Mouse (Mus musculus): Measurements from ENCODE around the gene Spic. TPM values are rescaled to one million over a fixed set of nuclear protein-coding genes. Genes with fewer than 3 reads are reported as not detected.

Spic gene
- polyA plus RNA-seq, 1 experiment from 2014 or later: 0.44 TPM

DNA sequence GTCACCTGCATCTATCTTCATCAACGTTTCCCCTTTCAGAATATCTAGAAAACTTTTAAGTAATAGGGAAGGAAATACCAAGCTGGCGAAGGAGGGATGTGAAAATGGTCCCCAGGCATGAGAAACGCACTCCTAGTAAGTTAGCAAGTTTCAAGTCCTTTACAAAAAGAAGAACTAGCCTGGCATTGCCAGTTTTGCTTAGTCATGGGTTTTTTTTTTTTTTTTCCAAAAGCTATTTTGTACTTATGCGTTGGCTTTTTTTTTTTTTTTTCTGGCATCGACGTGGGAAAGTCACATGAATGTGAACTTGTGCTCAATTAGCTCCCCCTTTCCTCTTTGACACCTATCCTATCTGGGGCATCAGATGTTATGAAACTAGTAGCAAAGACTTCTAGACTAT lies 27.5 kb upstream of the Spic start:
- no peak overlapping the region for H3K4me2 ChIP-seq (replicated peaks; ENCODE audit: low read depth, low read length)
- whole genome bisulfite sequencing: 69% methylated on average over 6 of the region's 6 CpGs
- ATAC-seq: no peak
- no peak for TF ChIP-seq EP300 (IDR thresholded peaks at IDR 0.05)
- TF ChIP-seq CTCF (IDR thresholded peaks at IDR 0.05): no peak
- no peaks in the 10 kb centered on the region for H3K9me3 ChIP-seq (ENCODE audit: low read length)
- no peak overlapping the region for H3K4me3 ChIP-seq (ENCODE audit: low read depth, low read length)
- no peaks in the 10 kb centered on the region for H3K4me1 ChIP-seq (ENCODE audit: insufficient read depth, low read depth, low read length)
- no peaks in the 10 kb centered on the region for H3K27me3 ChIP-seq (replicated peaks; ENCODE audit: insufficient read depth, low read length)
- no peaks in the 10 kb centered on the region for H3K36me3 ChIP-seq (ENCODE audit: insufficient read depth, low read length)
- H3K9ac ChIP-seq (replicated peaks; ENCODE audit: low read depth): no peak overlapping the region
- no peak overlapping the region for H3K27ac ChIP-seq (ENCODE audit: low read length)
- no peak for DNase-seq (ENCODE audit: low spot score)

DNA sequence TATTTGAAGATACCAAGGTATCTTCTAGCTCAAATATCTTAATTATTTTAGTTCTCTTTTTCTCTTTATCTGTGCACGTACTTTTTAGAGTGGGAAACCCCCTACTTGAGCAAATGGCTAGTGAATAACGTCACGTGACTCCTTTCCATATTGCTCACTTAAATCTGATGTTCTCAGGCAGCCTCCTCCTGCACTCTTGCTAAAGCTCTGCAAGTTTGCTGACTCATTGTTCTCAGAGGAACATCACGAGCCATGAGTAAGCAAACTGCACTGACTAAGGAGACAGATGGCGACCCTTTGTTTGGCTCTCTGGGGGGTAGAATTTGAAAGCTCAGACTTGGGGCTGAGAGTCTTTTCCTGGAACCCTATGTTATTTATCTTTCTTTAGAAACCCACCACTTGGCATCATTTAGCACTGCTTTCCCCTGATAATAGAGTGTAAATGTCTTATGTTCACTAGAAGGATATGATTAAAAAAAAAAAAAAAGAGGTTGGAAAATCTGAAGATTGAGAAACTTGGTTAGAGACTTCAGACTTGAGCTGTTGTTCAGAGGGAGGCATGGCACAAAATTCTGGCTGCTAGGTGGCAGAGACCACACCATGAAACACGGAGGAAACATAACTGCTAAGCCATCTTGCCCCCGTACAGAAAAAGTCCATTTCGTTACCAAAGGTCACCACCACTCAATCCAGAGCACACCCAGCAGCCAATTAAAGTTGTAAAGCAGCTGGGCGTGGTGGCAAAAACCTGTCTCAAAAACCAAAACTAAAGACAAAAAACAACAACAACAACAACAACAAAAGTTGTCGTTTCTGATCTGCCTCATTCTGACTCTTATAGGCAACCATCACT lies 24.1 kb upstream of the Spic start:
- Histone ChIP-seq H3K4me2 (replicated peaks; ENCODE audit: low read depth, low read length) (no peak overlapping the region), H3K9ac (replicated peaks; ENCODE audit: low read depth) (no peak overlapping the region), H3K9me3 (ENCODE audit: low read length) (no peaks in the 10 kb centered on the region), H3K27ac (ENCODE audit: low read length) (no peak overlapping the region), H3K27me3 (replicated peaks; ENCODE audit: insufficient read depth, low read length) (no peaks in the 10 kb centered on the region), H3K4me1 (ENCODE audit: insufficient read depth, low read depth, low read length) (no peaks in the 10 kb centered on the region), H3K4me3 (ENCODE audit: low read depth, low read length) (no peak overlapping the region), H3K36me3 (ENCODE audit: insufficient read depth, low read length) (no peaks in the 10 kb centered on the region)
- DNase-seq (ENCODE audit: low spot score) (peak; percentile 28), ATAC-seq (no peak)
- WGBS: 57% methylated on average over 10 of the region's 10 CpGs
- no peak for TF ChIP-seq CTCF (IDR thresholded peaks at IDR 0.05)
- no peak for TF ChIP-seq EP300 (IDR thresholded peaks at IDR 0.05)

DNA sequence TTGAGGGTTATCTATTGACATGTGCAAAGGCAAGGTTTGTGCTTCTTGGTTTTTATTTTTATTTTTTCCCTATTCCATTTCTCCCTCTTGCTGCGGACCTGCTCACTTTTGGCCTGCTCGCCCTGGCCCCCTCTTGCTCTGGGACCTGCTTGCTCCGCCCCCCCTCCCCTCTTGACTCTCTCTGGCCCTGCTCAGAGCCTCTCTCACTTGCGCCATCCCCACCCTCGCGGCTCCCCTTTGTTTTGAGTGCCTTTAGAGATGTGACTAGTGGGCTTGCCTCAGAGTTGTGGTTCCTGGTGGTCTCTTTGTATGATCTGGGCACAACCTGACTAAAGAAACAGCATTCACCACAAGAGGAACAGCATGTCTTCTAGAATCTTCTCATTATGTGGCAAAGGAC lies 16.1 kb upstream of the Spic start:
- Histone ChIP-seq H3K27ac (ENCODE audit: low read length) (no peak overlapping the region), H3K4me3 (ENCODE audit: low read depth, low read length) (no peak overlapping the region), H3K27me3 (replicated peaks; ENCODE audit: insufficient read depth, low read length) (no peaks in the 10 kb centered on the region), H3K4me2 (replicated peaks; ENCODE audit: low read depth, low read length) (no peak overlapping the region), H3K36me3 (ENCODE audit: insufficient read depth, low read length) (no peaks in the 10 kb centered on the region), H3K4me1 (ENCODE audit: insufficient read depth, low read depth, low read length) (no peaks in the 10 kb centered on the region), H3K9me3 (ENCODE audit: low read length) (no peaks in the 10 kb centered on the region), H3K9ac (replicated peaks; ENCODE audit: low read depth) (no peak overlapping the region)
- 65% methylated on average over 6 of the region's 6 CpGs for WGBS
- no peak for ATAC-seq
- no peak for DNase-seq (ENCODE audit: low spot score)
- TF ChIP-seq EP300 (IDR thresholded peaks at IDR 0.05) (no peak), CTCF (IDR thresholded peaks at IDR 0.05) (no peak)

DNA sequence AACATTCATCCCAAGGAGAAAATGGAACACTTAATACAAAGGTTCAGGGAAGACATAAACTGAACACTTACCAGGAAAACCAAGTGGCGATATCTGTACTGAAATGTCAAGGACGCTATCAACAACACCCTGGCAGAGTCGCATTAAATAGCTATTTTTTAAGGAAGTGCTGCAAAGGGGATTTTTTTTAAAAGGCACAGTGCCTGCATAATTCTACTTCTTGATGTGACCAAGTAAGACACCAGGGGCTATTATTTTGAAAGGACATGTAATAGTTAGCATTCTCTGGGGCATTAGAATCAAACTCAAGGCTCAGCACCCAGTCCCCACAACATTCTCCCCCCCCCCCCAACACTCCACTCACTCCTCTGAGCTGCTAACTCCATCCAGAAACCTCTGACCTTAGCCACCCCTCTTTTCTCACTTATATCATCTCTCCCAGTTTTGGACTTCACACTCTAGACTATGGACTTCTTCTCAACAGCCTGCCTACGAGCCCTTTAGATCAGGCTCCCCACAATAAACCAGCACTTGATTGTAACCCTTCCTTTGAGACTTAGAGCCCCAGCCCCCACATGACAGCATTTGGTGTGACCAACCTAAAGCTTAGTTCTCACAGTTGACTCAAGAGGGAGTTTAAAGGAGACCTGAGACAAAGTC lies 1.8 kb downstream of the Spic start:
- Histone ChIP-seq H3K9ac (replicated peaks; ENCODE audit: low read depth) (no peak overlapping the region), H3K4me3 (ENCODE audit: low read depth, low read length) (no peak overlapping the region), H3K4me1 (ENCODE audit: insufficient read depth, low read depth, low read length) (no peaks in the 10 kb centered on the region), H3K4me2 (replicated peaks; ENCODE audit: low read depth, low read length) (no peak overlapping the region), H3K27me3 (replicated peaks; ENCODE audit: insufficient read depth, low read length) (no peaks in the 10 kb centered on the region), H3K9me3 (ENCODE audit: low read length) (no peaks in the 10 kb centered on the region), H3K27ac (ENCODE audit: low read length) (no peak overlapping the region), H3K36me3 (ENCODE audit: insufficient read depth, low read length) (no peaks in the 10 kb centered on the region)
- ATAC-seq (no peak), DNase-seq (ENCODE audit: low spot score) (no peak)
- no peak for TF ChIP-seq CTCF (IDR thresholded peaks at IDR 0.05)
- no peak for TF ChIP-seq EP300 (IDR thresholded peaks at IDR 0.05)
- WGBS: 38% methylated on average over 4 of the region's 4 CpGs

DNA sequence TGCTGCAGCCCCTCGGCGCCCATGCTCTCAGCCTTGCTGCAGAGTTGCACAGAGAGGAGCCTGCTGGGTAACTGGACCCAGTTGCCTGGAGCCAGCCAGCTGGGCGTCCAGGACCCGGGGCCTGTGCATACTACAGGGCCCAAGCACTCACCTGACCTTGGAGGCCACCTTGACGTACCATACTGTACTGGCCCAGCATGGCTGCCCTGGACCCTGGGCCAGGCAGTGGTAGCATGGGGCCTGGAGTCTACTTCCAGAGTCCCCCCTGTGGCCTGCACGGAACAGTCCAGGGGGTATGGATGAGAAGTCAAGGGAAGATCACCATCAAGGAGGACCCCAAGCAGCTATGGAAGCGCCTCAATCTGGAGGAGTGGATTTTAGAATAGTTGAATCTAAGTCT lies 12.0 kb downstream of the Spic start:
- H3K9me3 ChIP-seq (ENCODE audit: low read length): no peaks in the 10 kb centered on the region
- DNase-seq (ENCODE audit: low spot score): no peak
- H3K36me3 ChIP-seq (ENCODE audit: insufficient read depth, low read length): no peaks in the 10 kb centered on the region
- TF ChIP-seq CTCF (IDR thresholded peaks at IDR 0.05) (no peak), EP300 (IDR thresholded peaks at IDR 0.05) (no peak)
- no peak overlapping the region for H3K9ac ChIP-seq (replicated peaks; ENCODE audit: low read depth)
- no peak overlapping the region for H3K4me2 ChIP-seq (replicated peaks; ENCODE audit: low read depth, low read length)
- no peaks in the 10 kb centered on the region for H3K4me1 ChIP-seq (ENCODE audit: insufficient read depth, low read depth, low read length)
- no peak overlapping the region for H3K27ac ChIP-seq (ENCODE audit: low read length)
- no peaks in the 10 kb centered on the region for H3K27me3 ChIP-seq (replicated peaks; ENCODE audit: insufficient read depth, low read length)
- no peak for ATAC-seq
- no peak overlapping the region for H3K4me3 ChIP-seq (ENCODE audit: low read depth, low read length)
- WGBS: 95% methylated on average over 7 of the region's 7 CpGs

DNA sequence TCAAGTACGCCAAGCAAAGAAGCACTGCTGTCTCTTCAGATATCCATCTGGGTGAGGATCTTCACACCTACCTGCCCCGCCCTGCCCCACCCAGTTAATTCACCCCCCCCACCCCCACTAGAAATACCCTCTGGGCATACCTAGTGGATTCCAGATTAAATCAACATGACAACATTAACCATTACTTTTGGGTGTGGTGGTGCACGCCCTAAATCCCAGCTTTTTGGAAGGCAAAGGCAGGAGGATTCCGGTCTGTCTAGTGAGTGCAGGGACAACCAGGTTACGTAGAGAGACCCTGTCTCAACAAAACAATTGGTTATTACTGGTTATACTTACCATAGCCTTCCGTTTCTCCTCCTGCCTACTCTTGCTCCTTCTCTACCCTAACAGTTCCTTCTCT lies 12.7 kb downstream of the Spic start:
- Histone ChIP-seq H3K4me3 (ENCODE audit: low read depth, low read length) (no peak overlapping the region), H3K4me2 (replicated peaks; ENCODE audit: low read depth, low read length) (no peak overlapping the region), H3K27me3 (replicated peaks; ENCODE audit: insufficient read depth, low read length) (no peaks in the 10 kb centered on the region), H3K36me3 (ENCODE audit: insufficient read depth, low read length) (no peaks in the 10 kb centered on the region), H3K9me3 (ENCODE audit: low read length) (no peaks in the 10 kb centered on the region), H3K27ac (ENCODE audit: low read length) (no peak overlapping the region), H3K4me1 (ENCODE audit: insufficient read depth, low read depth, low read length) (no peaks in the 10 kb centered on the region), H3K9ac (replicated peaks; ENCODE audit: low read depth) (no peak overlapping the region)
- TF ChIP-seq CTCF (IDR thresholded peaks at IDR 0.05) (no peak), EP300 (IDR thresholded peaks at IDR 0.05) (no peak)
- DNase-seq (ENCODE audit: low spot score) (no peak), ATAC-seq (no peak)
- WGBS: 91% methylated on average over 6 of the region's 6 CpGs

Data from lung, postnatal 0 days (tissue).